Mouse (Mus musculus): ENCODE measurements around the gene Larp7. TPM values are rescaled to one million over a fixed set of nuclear protein-coding genes. Genes with fewer than 3 reads are reported as not detected.

Larp7 gene
- polyA plus RNA-seq, 1 experiment from 2014 or later: 43.2 TPM

- Histone ChIP-seq H3K27me3 (ENCODE audit: insufficient read depth, low read length) (no peaks in the 10 kb centered on the region), H3K36me3 (ENCODE audit: insufficient read depth, low read length) (peaks cover 29% of the 10 kb centered on the region), H3K27ac (ENCODE audit: low read length) (no peak overlapping the region), H3K4me3 (ENCODE audit: low read length) (no peak overlapping the region), H3K4me1 (ENCODE audit: insufficient read depth, low read length) (no peaks in the 10 kb centered on the region), H3K9ac (replicated peaks; ENCODE audit: low read length) (no peak overlapping the region), H3K9me3 (ENCODE audit: low read length) (no peaks in the 10 kb centered on the region), H3K4me2 (replicated peaks; ENCODE audit: low read depth, low read length) (no peak overlapping the region)
- 35% methylated on average over 5 of the region's 5 CpGs for WGBS
- no peak for ATAC-seq (ENCODE audit: low FRiP score, low TSS enrichment)
Observed at GRCm38 (mm10) chr3:127544610-127545121, 8.5 kb downstream of the Larp7 start.

DNA sequence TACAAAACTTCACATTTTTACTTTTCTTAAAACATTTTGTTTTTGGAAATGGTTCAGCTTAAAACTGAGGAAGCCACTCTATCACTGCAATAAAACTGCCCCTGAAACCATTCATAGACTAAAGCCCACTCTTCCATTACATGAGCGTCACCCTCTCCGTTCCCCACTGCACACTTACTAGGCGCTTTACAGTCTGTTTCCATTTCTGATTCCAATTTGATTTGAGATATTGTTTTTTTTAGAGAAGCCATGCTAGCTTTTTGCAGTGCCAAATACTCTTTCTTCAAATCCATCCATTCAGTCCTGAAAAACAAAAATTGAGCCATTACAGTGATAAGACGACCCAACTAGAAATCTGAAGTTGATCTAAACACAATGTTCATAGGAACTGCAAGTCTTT lies 9.2 kb downstream of the Larp7 start:
- Histone ChIP-seq H3K9ac (replicated peaks; ENCODE audit: low read length) (no peak overlapping the region), H3K36me3 (ENCODE audit: insufficient read depth, low read length) (peaks cover 32% of the 10 kb centered on the region), H3K4me3 (ENCODE audit: low read length) (no peak overlapping the region), H3K9me3 (ENCODE audit: low read length) (no peaks in the 10 kb centered on the region), H3K27ac (ENCODE audit: low read length) (no peak overlapping the region), H3K4me1 (ENCODE audit: insufficient read depth, low read length) (no peaks in the 10 kb centered on the region), H3K4me2 (replicated peaks; ENCODE audit: low read depth, low read length) (no peak overlapping the region), H3K27me3 (ENCODE audit: insufficient read depth, low read length) (no peaks in the 10 kb centered on the region)
- no peak for ATAC-seq (ENCODE audit: low FRiP score, low TSS enrichment)
- 92% methylated on average over 4 of the region's 4 CpGs for WGBS

DNA sequence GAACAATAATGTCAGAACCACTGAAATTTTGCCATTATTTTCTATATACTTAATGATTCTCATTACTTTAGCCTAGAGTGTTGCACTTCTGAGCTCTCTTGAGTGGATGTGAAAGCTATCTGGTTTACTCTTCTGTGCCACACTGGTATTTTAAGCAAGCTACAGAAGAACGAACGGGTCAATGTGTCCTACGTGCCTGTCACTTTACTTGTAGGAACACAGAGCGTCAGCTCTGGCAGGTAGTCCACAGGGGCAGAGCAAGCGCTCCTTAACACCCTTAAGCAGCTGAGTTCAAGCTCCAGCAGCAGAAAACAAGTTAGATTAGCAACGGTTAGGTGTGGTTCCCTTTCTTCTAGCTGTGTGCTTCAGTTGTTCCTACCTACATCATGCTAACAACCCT lies 14.0 kb downstream of the Larp7 start:
- H3K36me3 ChIP-seq (ENCODE audit: insufficient read depth, low read length): 0 out of 2 replicates have a peak, but pooled peaks cover 14% of the 10 kb centered on the region
- no peaks in the 10 kb centered on the region for H3K4me1 ChIP-seq (ENCODE audit: insufficient read depth, low read length)
- H3K4me2 ChIP-seq (replicated peaks; ENCODE audit: low read depth, low read length): no peak overlapping the region
- no peak overlapping the region for H3K27ac ChIP-seq (ENCODE audit: low read length)
- no peaks in the 10 kb centered on the region for H3K9me3 ChIP-seq (ENCODE audit: low read length)
- 91% methylated on average over 6 of the region's 6 CpGs for WGBS
- no peak overlapping the region for H3K9ac ChIP-seq (replicated peaks; ENCODE audit: low read length)
- H3K27me3 ChIP-seq (ENCODE audit: insufficient read depth, low read length): no peaks in the 10 kb centered on the region
- H3K4me3 ChIP-seq (ENCODE audit: low read length): no peak overlapping the region
- ATAC-seq (ENCODE audit: low FRiP score, low TSS enrichment): no peak

GRCm38 (mm10) chr3:127530293-127530692 lies 22.9 kb downstream of the Larp7 start:
- Histone ChIP-seq H3K4me2 (replicated peaks; ENCODE audit: low read depth, low read length) (no peak overlapping the region), H3K36me3 (ENCODE audit: insufficient read depth, low read length) (no peaks in the 10 kb centered on the region), H3K9me3 (ENCODE audit: low read length) (no peaks in the 10 kb centered on the region), H3K9ac (replicated peaks; ENCODE audit: low read length) (no peak overlapping the region), H3K27me3 (ENCODE audit: insufficient read depth, low read length) (no peaks in the 10 kb centered on the region), H3K27ac (ENCODE audit: low read length) (no peak overlapping the region), H3K4me1 (ENCODE audit: insufficient read depth, low read length) (no peaks in the 10 kb centered on the region), H3K4me3 (ENCODE audit: low read length) (no peak overlapping the region)
- no peak for ATAC-seq (ENCODE audit: low FRiP score, low TSS enrichment)
- WGBS: 15% methylated on average over 4 of the region's 4 CpGs

DNA sequence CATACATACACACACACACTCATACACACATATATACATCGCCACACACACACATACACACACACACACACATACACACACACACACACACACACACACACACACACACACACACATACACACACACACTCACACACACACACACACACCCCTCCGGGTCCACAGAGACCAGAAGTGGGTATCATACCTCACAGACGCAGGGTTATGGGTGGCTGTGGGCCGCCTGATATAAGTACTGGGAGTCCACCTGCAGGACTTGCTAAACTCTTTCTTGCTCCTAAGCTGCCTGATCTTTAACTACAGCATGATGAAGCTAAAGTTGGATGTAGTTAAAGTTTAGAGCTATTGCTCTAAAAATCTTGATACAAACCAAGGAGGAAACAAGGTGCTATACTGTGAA lies 23.3 kb downstream of the Larp7 start:
- no peak for ATAC-seq (ENCODE audit: low FRiP score, low TSS enrichment)
- Histone ChIP-seq H3K36me3 (ENCODE audit: insufficient read depth, low read length) (no peaks in the 10 kb centered on the region), H3K27me3 (ENCODE audit: insufficient read depth, low read length) (no peaks in the 10 kb centered on the region), H3K9me3 (ENCODE audit: low read length) (no peaks in the 10 kb centered on the region), H3K9ac (replicated peaks; ENCODE audit: low read length) (no peak overlapping the region), H3K4me2 (replicated peaks; ENCODE audit: low read depth, low read length) (no peak overlapping the region), H3K27ac (ENCODE audit: low read length) (no peak overlapping the region), H3K4me1 (ENCODE audit: insufficient read depth, low read length) (no peaks in the 10 kb centered on the region), H3K4me3 (ENCODE audit: low read length) (no peak overlapping the region)
- WGBS: 79% methylated on average over 4 of the region's 4 CpGs

DNA sequence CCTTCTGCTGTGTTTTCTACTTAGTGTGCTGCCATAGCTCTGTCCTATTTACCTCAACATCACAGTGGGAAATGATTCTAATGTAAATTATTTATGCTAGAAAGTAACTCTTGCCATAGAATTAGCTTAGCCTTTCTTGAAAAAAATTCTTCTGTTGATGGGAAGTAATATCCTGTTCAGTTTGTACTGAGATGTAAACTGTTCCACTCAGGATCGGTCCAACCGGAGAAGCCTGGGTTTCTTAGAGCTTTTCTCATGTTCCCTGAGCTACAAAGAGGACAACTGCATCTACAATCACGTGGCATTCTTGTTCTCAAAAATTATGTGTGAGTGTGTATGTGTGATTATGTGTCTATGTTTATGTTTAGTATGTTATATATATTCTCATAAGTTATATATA lies 23.9 kb downstream of the Larp7 start:
- WGBS: 89% methylated on average over 3 of the region's 3 CpGs
- H3K4me2 ChIP-seq (replicated peaks; ENCODE audit: low read depth, low read length): no peak overlapping the region
- H3K4me3 ChIP-seq (ENCODE audit: low read length): no peak overlapping the region
- no peak for ATAC-seq (ENCODE audit: low FRiP score, low TSS enrichment)
- no peak overlapping the region for H3K9ac ChIP-seq (replicated peaks; ENCODE audit: low read length)
- H3K27me3 ChIP-seq (ENCODE audit: insufficient read depth, low read length): no peaks in the 10 kb centered on the region
- H3K27ac ChIP-seq (ENCODE audit: low read length): no peak overlapping the region
- no peaks in the 10 kb centered on the region for H3K36me3 ChIP-seq (ENCODE audit: insufficient read depth, low read length)
- no peaks in the 10 kb centered on the region for H3K4me1 ChIP-seq (ENCODE audit: insufficient read depth, low read length)
- no peaks in the 10 kb centered on the region for H3K9me3 ChIP-seq (ENCODE audit: low read length)

DNA sequence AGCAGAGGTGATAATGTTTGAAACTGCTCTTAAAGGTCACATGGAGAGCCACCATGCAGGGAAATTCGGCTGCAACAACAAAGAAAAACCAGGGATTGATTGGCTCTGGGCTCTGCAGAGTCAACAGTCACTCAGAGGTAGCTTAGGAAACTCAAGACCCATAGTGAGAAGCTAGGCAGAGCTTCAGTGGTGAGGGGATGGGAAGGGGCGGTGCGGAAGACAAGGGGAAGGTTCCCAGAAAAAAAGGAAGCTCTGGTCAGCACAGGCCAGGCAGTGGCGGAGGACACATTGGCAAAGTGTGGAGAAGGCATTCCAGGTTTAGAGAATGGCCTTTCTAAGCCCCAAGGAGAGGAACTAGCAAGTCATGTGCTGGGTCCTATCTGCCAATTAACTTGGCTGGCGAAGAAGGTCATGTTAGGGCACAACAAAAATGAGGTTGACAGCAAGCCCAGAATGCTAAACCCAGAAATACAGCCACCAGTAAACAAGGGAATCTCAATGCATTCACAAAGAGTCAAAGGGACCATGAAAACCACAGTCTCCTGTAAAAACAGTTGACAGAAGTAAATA lies 25.6 kb downstream of the Larp7 start:
- Histone ChIP-seq H3K9ac (replicated peaks; ENCODE audit: low read length) (no peak overlapping the region), H3K4me1 (ENCODE audit: insufficient read depth, low read length) (no peaks in the 10 kb centered on the region), H3K9me3 (ENCODE audit: low read length) (no peaks in the 10 kb centered on the region), H3K4me2 (replicated peaks; ENCODE audit: low read depth, low read length) (no peak overlapping the region), H3K27ac (ENCODE audit: low read length) (no peak overlapping the region), H3K36me3 (ENCODE audit: insufficient read depth, low read length) (no peaks in the 10 kb centered on the region), H3K4me3 (ENCODE audit: low read length) (no peak overlapping the region), H3K27me3 (ENCODE audit: insufficient read depth, low read length) (no peaks in the 10 kb centered on the region)
- WGBS: 75% methylated on average over 5 of the region's 5 CpGs
- ATAC-seq (ENCODE audit: low FRiP score, low TSS enrichment): no peak

DNA sequence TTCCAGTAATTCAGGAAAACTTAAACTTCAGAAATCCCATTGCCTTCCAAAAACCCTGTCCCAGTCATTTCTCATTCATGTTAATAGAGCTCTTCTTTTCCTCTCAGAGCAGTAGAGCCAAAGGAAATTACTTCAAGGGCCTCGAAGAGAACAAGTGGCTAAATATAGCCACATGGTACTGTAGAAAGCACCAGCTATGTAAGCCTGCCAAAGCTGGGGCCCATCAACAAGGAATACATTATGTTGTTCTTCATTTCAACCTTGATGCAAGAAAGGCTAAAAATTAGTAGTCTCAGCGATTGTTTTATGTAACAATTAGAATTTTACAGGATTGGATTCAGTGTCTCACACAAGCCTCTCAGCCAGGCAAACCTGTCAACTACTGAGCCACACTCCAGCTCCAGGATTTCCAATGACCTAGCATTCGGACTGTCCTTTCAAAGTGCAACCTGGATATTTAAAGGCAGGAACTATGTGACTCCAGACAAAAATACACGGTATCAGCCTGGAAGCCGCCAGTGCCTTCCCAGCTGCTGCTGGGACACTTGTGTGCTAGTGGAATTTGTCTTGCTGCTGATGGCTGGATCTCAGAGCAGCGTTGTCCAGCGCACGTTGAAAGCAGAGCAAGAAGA lies 27.8 kb downstream of the Larp7 start:
- H3K27ac ChIP-seq (ENCODE audit: low read length): no peak overlapping the region
- no peaks in the 10 kb centered on the region for H3K4me1 ChIP-seq (ENCODE audit: insufficient read depth, low read length)
- no peaks in the 10 kb centered on the region for H3K36me3 ChIP-seq (ENCODE audit: insufficient read depth, low read length)
- H3K9me3 ChIP-seq (ENCODE audit: low read length): no peaks in the 10 kb centered on the region
- H3K4me2 ChIP-seq (replicated peaks; ENCODE audit: low read depth, low read length): no peak overlapping the region
- H3K9ac ChIP-seq (replicated peaks; ENCODE audit: low read length): no peak overlapping the region
- ATAC-seq (ENCODE audit: low FRiP score, low TSS enrichment): no peak
- WGBS: 73% methylated on average over 8 of the region's 8 CpGs
- H3K27me3 ChIP-seq (ENCODE audit: insufficient read depth, low read length): no peaks in the 10 kb centered on the region
- H3K4me3 ChIP-seq (ENCODE audit: low read length): no peak overlapping the region

- Histone ChIP-seq H3K9me3 (ENCODE audit: low read length) (no peaks in the 10 kb centered on the region), H3K4me3 (ENCODE audit: low read length) (no peak overlapping the region), H3K27me3 (ENCODE audit: insufficient read depth, low read length) (no peaks in the 10 kb centered on the region), H3K27ac (ENCODE audit: low read length) (no peak overlapping the region), H3K9ac (replicated peaks; ENCODE audit: low read length) (no peak overlapping the region), H3K36me3 (ENCODE audit: insufficient read depth, low read length) (no peaks in the 10 kb centered on the region), H3K4me1 (ENCODE audit: insufficient read depth, low read length) (no peaks in the 10 kb centered on the region), H3K4me2 (replicated peaks; ENCODE audit: low read depth, low read length) (no peak overlapping the region)
- 53% methylated on average over 10 of the region's 10 CpGs for WGBS
- no peak for ATAC-seq (ENCODE audit: low FRiP score, low TSS enrichment)
Observed at GRCm38 (mm10) chr3:127521156-127521555, 32.0 kb downstream of the Larp7 start.

GRCm38 (mm10) chr3:127520300-127520699 lies 32.8 kb downstream of the Larp7 start:
- WGBS: 75% methylated on average over 6 of the region's 6 CpGs

More at GRCm38 (mm10) chr3:127520300-127520699, 32.8 kb downstream of the Larp7 start:
- Histone ChIP-seq H3K27ac (ENCODE audit: low read length) (no peak overlapping the region), H3K4me1 (ENCODE audit: insufficient read depth, low read length) (no peaks in the 10 kb centered on the region), H3K4me2 (replicated peaks; ENCODE audit: low read depth, low read length) (no peak overlapping the region), H3K9me3 (ENCODE audit: low read length) (no peaks in the 10 kb centered on the region), H3K4me3 (ENCODE audit: low read length) (no peak overlapping the region), H3K36me3 (ENCODE audit: insufficient read depth, low read length) (no peaks in the 10 kb centered on the region), H3K27me3 (ENCODE audit: insufficient read depth, low read length) (no peaks in the 10 kb centered on the region), H3K9ac (replicated peaks; ENCODE audit: low read length) (no peak overlapping the region)
- no peak for ATAC-seq (ENCODE audit: low FRiP score, low TSS enrichment)

Measured in kidney, embryonic 16.5 days (tissue).